Mouse (Mus musculus) ES-Bruce4 (cell line): ENCODE measurements around the gene Stx6. TPM values are rescaled to one million over a fixed set of nuclear protein-coding genes. Genes with fewer than 3 reads are reported as not detected.

Experiments used
- H3K27ac ChIP-seq: 2 replicates; pipeline ENCODE4 v1.5.1; 2012; ENCODE audit warnings: low read length, inconsistent platforms; ENCODE audit not compliant: insufficient read depth
- H3K27me3 ChIP-seq: 2 replicates; pipeline ENCODE4 v1.6.1; 2012; ENCODE audit warnings: mild to moderate bottlenecking, low read length, inconsistent platforms; ENCODE audit not compliant: control insufficient read depth, poor library complexity, insufficient read depth, severe bottlenecking
- H3K36me3 ChIP-seq: 2 replicates; pipeline ENCODE4 v1.6.1; 2012; ENCODE audit warnings: inconsistent platforms, mild to moderate bottlenecking, low read length, moderate library complexity; ENCODE audit not compliant: control insufficient read depth, poor library complexity, insufficient read depth, severe bottlenecking
- H3K4me1 ChIP-seq: one replicate; pipeline ENCODE4 v1.8.1; 2011; ENCODE audit warnings: low read length; ENCODE audit not compliant: control insufficient read depth, insufficient read depth
- H3K4me3 ChIP-seq: 2 replicates; pipeline ENCODE4 v1.5.1; 2011; ENCODE audit warnings: low read depth, mild to moderate bottlenecking, low read length
- H3K9ac ChIP-seq: 2 replicates; pipeline ENCODE4 v1.6.1; 2012; ENCODE audit warnings: low read depth, mild to moderate bottlenecking, inconsistent platforms; ENCODE audit not compliant: poor library complexity, severe bottlenecking
- H3K9me3 ChIP-seq: replicated peaks from 2 replicates; pipeline ENCODE4 v1.6.1; 2012; ENCODE audit warnings: mild to moderate bottlenecking, low read length, inconsistent platforms; ENCODE audit not compliant: control insufficient read depth, poor library complexity, insufficient read depth, severe bottlenecking
- CTCF ChIP-seq: IDR thresholded peaks from one replicate; pipeline ENCODE4 v1.8.1; 2011; ENCODE audit warnings: low read depth, low read length
- EP300 ChIP-seq: IDR thresholded peaks from 2 replicates; pipeline ENCODE4 v1.6.1; 2011; ENCODE audit warnings: low read depth, low read length; ENCODE audit not compliant: insufficient read depth
- POLR2A ChIP-seq: IDR thresholded peaks from one replicate; pipeline ENCODE4 v1.8.1; 2011; ENCODE audit warnings: low read length; ENCODE audit not compliant: insufficient read depth
- polyA plus RNA-seq: library from polyadenylated mRNA; stranded (reverse); fragments of >200 nt; gene quantifications from 2 replicates; pipeline ENCODE4 v1.2.4, GENCODE M21; 2011; ENCODE audit warnings: low read depth; ENCODE audit not compliant: missing spikeins, insufficient read depth, insufficient read length

The Stx6 gene
- polyA plus RNA-seq, 1 experiment, result 32.8 TPM

DNA sequence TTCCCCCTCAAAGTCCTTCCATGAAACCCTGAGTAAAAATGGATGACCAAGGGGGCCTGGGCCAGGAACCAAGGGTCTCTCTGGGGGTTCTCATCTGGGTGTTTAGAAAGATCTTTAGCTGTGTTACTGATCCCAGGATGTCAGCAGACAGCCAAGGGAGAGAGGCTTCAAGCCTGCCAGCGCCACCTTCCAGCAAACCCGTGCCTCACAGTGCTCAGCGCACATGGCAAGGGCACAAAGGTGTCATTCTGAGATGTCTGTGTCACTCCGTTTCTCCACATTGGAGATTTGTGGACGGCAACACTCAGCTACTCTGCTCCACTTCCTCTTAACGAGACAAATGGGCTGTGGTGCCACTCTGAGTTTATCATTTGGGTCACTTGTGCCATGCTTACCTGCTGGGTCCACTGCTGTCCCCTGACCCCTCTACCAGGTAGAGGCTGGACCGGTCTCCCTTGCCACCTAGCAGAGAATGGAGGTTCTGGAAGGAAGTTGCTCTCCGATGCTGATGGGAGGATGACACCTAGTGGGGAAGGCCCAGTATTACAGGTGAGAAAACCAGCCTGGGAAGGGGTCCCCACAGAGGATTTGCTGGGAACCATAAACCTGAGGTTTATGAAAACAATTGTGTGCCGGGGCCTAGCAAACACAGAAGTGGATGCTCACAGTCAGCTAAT is 59.5 kb downstream of the Stx6 start:
- no peak overlapping the region for H3K27ac ChIP-seq
- no peaks in the 10 kb centered on the region for H3K9me3 ChIP-seq
- no peak overlapping the region for H3K9ac ChIP-seq
- no peak overlapping the region for H3K4me3 ChIP-seq
- no peaks in the 10 kb centered on the region for H3K27me3 ChIP-seq
- no peaks in the 10 kb centered on the region for H3K36me3 ChIP-seq
- no peaks in the 10 kb centered on the region for H3K4me1 ChIP-seq
- no peak for TF ChIP-seq POLR2A
- TF ChIP-seq EP300, result no peak
- peak; percentile 82 for TF ChIP-seq CTCF

DNA sequence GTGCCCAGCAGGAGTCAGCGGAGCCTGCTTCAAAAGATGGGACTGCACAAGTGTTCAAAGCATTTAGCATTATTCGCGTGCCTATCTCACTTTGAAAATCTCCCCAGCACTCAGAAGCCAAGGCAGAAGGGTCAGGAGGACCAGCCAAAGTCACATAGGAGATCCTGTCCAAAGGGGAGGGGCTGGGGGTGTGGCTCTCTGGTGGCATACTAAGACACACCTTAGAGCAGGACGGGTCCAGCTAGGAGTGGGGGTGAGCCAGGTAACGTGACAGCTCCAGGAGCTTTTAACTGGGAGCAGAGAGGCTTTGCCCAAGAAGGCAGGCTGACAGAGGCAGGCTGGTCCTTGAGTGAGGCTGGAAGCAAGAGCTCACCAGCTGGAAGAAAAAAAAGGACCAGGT is 60.4 kb downstream of the Stx6 start:
- Histone ChIP-seq H3K4me3 (no peak overlapping the region), H3K9ac (no peak overlapping the region), H3K36me3 (no peaks in the 10 kb centered on the region), H3K4me1 (no peaks in the 10 kb centered on the region), H3K27ac (no peak overlapping the region), H3K9me3 (no peaks in the 10 kb centered on the region), H3K27me3 (no peaks in the 10 kb centered on the region)
- no peak for TF ChIP-seq EP300
- no peak for TF ChIP-seq POLR2A
- TF ChIP-seq CTCF, result no peak

- H3K36me3 ChIP-seq, result no peaks in the 10 kb centered on the region
- H3K4me3 ChIP-seq, result no peak overlapping the region
- H3K27ac ChIP-seq, result no peak overlapping the region
- TF ChIP-seq EP300, result no peak
- TF ChIP-seq CTCF, result no peak
- TF ChIP-seq POLR2A, result no peak
- H3K9ac ChIP-seq, result no peak overlapping the region
- H3K4me1 ChIP-seq, result no peaks in the 10 kb centered on the region
- H3K27me3 ChIP-seq, result no peaks in the 10 kb centered on the region
- H3K9me3 ChIP-seq, result no peaks in the 10 kb centered on the region
Measured at GRCm38 (mm10) chr1:155222101-155222669, 63.7 kb downstream of the Stx6 start.

DNA sequence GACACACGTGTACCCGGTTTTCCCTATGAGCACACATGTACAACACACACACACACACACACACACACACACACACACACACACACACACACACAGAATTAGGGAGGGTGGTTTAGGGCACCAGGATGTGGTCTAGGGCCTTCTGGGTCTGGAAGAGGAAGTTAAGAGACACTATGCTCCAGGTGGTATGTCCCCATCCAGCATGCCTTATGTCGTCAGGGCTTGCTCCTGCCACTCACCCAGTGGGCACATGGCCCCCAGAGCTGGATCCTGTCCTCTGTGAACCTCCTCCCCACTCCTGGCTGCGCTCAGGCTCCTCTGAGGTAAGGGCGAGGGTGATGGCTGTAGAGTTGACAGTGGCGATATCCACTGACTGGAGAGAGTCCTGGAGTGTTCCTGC is 64.5 kb downstream of the Stx6 start:
- Histone ChIP-seq H3K4me3 (no peak overlapping the region), H3K9ac (no peak overlapping the region), H3K27ac (no peak overlapping the region), H3K27me3 (no peaks in the 10 kb centered on the region), H3K4me1 (no peaks in the 10 kb centered on the region), H3K36me3 (no peaks in the 10 kb centered on the region), H3K9me3 (no peaks in the 10 kb centered on the region)
- TF ChIP-seq POLR2A (no peak), EP300 (no peak), CTCF (no peak)

- Histone ChIP-seq H3K9ac (no peak overlapping the region), H3K4me1 (no peaks in the 10 kb centered on the region), H3K27me3 (no peaks in the 10 kb centered on the region), H3K4me3 (peak overlapping the region; percentile 59), H3K36me3 (no peaks in the 10 kb centered on the region), H3K9me3 (no peaks in the 10 kb centered on the region), H3K27ac (no peak overlapping the region)
- TF ChIP-seq CTCF (peak; percentile 97), EP300 (no peak)
Measured at GRCm38 (mm10) chr1:155223849-155224554, 65.5 kb downstream of the Stx6 start.
